Comparison of ENCODE assay signal across 18 mouse cellular contexts in genomic region chr4:150241708-150242107, GRCm38 (mm10). TPM values are rescaled to one million over a fixed set of nuclear protein-coding genes. Genes with fewer than 3 reads are reported as not detected.
DNase-seq lines count a peak whose midpoint lies in the region; ATAC-seq and TF ChIP-seq lines count a peak whose summit lies in the region.
"Had no signal": no experiment of that assay in that cellular context is flagged by ENCODE, and none has a peak within 500 bp of the region (broad histone marks: within the 10 kb centered on the region; RNA-seq: fewer than 3 reads in every experiment).

No protein-coding gene starts in this region.

- peaks cover 86% of the 10 kb centered on the region for H3K79me2 ChIP-seq in C2C12 (ENCODE audit: control insufficient read depth, insufficient read depth)

- H3ac ChIP-seq in C2C12 (ENCODE audit: control insufficient read depth, insufficient read length, low read depth), result peak overlapping the region; percentile 27

- H3K9me3 ChIP-seq in forebrain, embryonic 13.5 days (replicated peaks), result no peaks in the 10 kb centered on the region
- no peaks in the 10 kb centered on the region for H3K9me3 ChIP-seq in forebrain, embryonic 15.5 days
- H3K9me3 ChIP-seq in hindbrain, embryonic 13.5 days, result no peaks in the 10 kb centered on the region
- no peaks in the 10 kb centered on the region for H3K9me3 ChIP-seq in hindbrain, embryonic 16.5 days (ENCODE audit: control insufficient read depth, low read length)
- H3K9me3 ChIP-seq: kidney, embryonic 15.5 days; midbrain, embryonic 12.5 days had no signal

- DNase-seq in urinary bladder, postnatal 25 days (ENCODE audit: low spot score), result no peak
- DNase-seq: adrenal gland, postnatal 25 days; cerebellum, postnatal 10 days; heart, postnatal 10 days; lung, embryonic 14.5 days; right cerebral cortex, postnatal 4 days; thymus, postnatal 4 days had no signal

- H3K4me1 ChIP-seq in forebrain, embryonic 13.5 days, result peaks cover 42% of the 10 kb centered on the region
- peaks cover 37% of the 10 kb centered on the region for H3K4me1 ChIP-seq in forebrain, embryonic 15.5 days
- H3K4me1 ChIP-seq in hindbrain, embryonic 13.5 days (replicated peaks), result peaks cover 55% of the 10 kb centered on the region
- peaks cover 40% of the 10 kb centered on the region for H3K4me1 ChIP-seq in hindbrain, embryonic 16.5 days (ENCODE audit: control insufficient read depth, insufficient read depth, low read depth, low read length)
- peaks cover 7% of the 10 kb centered on the region; the same call in 1 of the 2 replicates for H3K4me1 ChIP-seq in bone marrow, adult 2 months (ENCODE audit: control insufficient read depth, insufficient read depth, low read length)

- H3K9ac ChIP-seq in forebrain, embryonic 13.5 days, result 0 out of 2 replicates have a peak overlapping the region, but pooled peaks have one; percentile 21
- H3K9ac ChIP-seq in forebrain, embryonic 15.5 days (replicated peaks), result no peak overlapping the region
- H3K9ac ChIP-seq in hindbrain, embryonic 13.5 days, result peak overlapping the region; percentile 53; the same call in 1 of the 2 replicates
- H3K9ac ChIP-seq in hindbrain, embryonic 16.5 days (ENCODE audit: low read depth, low read length), result no peak overlapping the region
- H3K9ac ChIP-seq: kidney, embryonic 15.5 days; lung, embryonic 14.5 days; midbrain, embryonic 12.5 days had no signal

- no peaks in the 10 kb centered on the region for H3K27me3 ChIP-seq in forebrain, embryonic 13.5 days
- H3K27me3 ChIP-seq in forebrain, embryonic 15.5 days, result no peaks in the 10 kb centered on the region
- H3K27me3 ChIP-seq in hindbrain, embryonic 13.5 days, result no peaks in the 10 kb centered on the region
- H3K27me3 ChIP-seq in hindbrain, embryonic 16.5 days (replicated peaks; ENCODE audit: control insufficient read depth, insufficient read depth, low read length), result no peaks in the 10 kb centered on the region
- no peaks in the 10 kb centered on the region for H3K27me3 ChIP-seq in C2C12 (ENCODE audit: control insufficient read depth, insufficient read depth, insufficient read length)
- H3K27me3 ChIP-seq: kidney, embryonic 15.5 days; midbrain, embryonic 12.5 days had no signal

- H3K4me2 ChIP-seq in forebrain, embryonic 13.5 days, result no peak overlapping the region
- H3K4me2 ChIP-seq in forebrain, embryonic 15.5 days (replicated peaks), result no peak overlapping the region
- H3K4me2 ChIP-seq in hindbrain, embryonic 13.5 days, result no peak overlapping the region
- H3K4me2 ChIP-seq in hindbrain, embryonic 16.5 days (ENCODE audit: low read length), result no peak overlapping the region
- H3K4me2 ChIP-seq: kidney, embryonic 15.5 days; lung, embryonic 14.5 days; midbrain, embryonic 12.5 days had no signal

- H3K36me3 ChIP-seq in forebrain, embryonic 13.5 days (ENCODE audit: poor library complexity, severe bottlenecking), result peaks cover 63% of the 10 kb centered on the region
- H3K36me3 ChIP-seq in forebrain, embryonic 15.5 days, result peaks cover 53% of the 10 kb centered on the region
- H3K36me3 ChIP-seq in hindbrain, embryonic 13.5 days, result peaks cover 61% of the 10 kb centered on the region
- peaks cover 28% of the 10 kb centered on the region for H3K36me3 ChIP-seq in hindbrain, embryonic 16.5 days (ENCODE audit: control insufficient read depth, insufficient read depth, low read length)
- H3K36me3 ChIP-seq in C2C12 (ENCODE audit: control insufficient read depth, insufficient read depth), result peaks cover 81% of the 10 kb centered on the region

- H3K27ac ChIP-seq in forebrain, embryonic 13.5 days, result no peak overlapping the region
- no peak overlapping the region for H3K27ac ChIP-seq in forebrain, embryonic 15.5 days (replicated peaks)
- peak overlapping the region; percentile 12; the same call in 1 of the 2 replicates for H3K27ac ChIP-seq in hindbrain, embryonic 13.5 days
- no peak overlapping the region for H3K27ac ChIP-seq in hindbrain, embryonic 16.5 days (ENCODE audit: low read depth, low read length)
- peak overlapping the region; percentile 13 for H3K27ac ChIP-seq in bone marrow, adult 2 months (ENCODE audit: control insufficient read depth, insufficient read depth, low read depth, low read length, poor library complexity)
- H3K27ac ChIP-seq: kidney, embryonic 15.5 days; midbrain, embryonic 12.5 days had no signal

- peaks cover 66% of the 10 kb centered on the region for H3K79me3 ChIP-seq in C2C12 (ENCODE audit: low read depth)

- H3K4me3 ChIP-seq in forebrain, embryonic 13.5 days, result no peak overlapping the region
- no peak overlapping the region for H3K4me3 ChIP-seq in forebrain, embryonic 15.5 days
- no peak overlapping the region for H3K4me3 ChIP-seq in hindbrain, embryonic 13.5 days
- H3K4me3 ChIP-seq in hindbrain, embryonic 16.5 days (ENCODE audit: low read length), result no peak overlapping the region
- H3K4me3 ChIP-seq in C2C12 (ENCODE audit: insufficient read depth, poor library complexity, severe bottlenecking), result no peak overlapping the region
- H3K4me3 ChIP-seq in bone marrow, adult 2 months (replicated peaks; ENCODE audit: control insufficient read depth, low read depth, low read length), result no peak overlapping the region
- H3K4me3 ChIP-seq: kidney, embryonic 15.5 days; midbrain, embryonic 12.5 days had no signal

- TF ChIP-seq POLR2A in bone marrow, adult 2 months (IDR thresholded peaks at IDR 0.05; ENCODE audit: borderline replicate concordance, control insufficient read depth, low read depth, low read length), result no peak

- 39% methylated on average over 4 of the region's 4 CpGs for WGBS in forebrain, embryonic 13.5 days
- WGBS in forebrain, embryonic 15.5 days, result 21% methylated on average over 4 of the region's 4 CpGs
- WGBS in hindbrain, embryonic 13.5 days, result 61% methylated on average over 4 of the region's 4 CpGs
- 47% methylated on average over 4 of the region's 4 CpGs for WGBS in hindbrain, embryonic 16.5 days
- WGBS in bone marrow, adult 2 months, result 63% methylated on average over 4 of the region's 4 CpGs

- no peak for TF ChIP-seq CTCF in C2C12 (IDR thresholded peaks at IDR 0.05; ENCODE audit: control insufficient read depth, insufficient read depth, insufficient read length)
- no peak for TF ChIP-seq CTCF in bone marrow, adult 2 months (IDR thresholded peaks at IDR 0.05; ENCODE audit: control insufficient read depth, insufficient read depth, low read length)

- ATAC-seq in forebrain, embryonic 13.5 days, result no peak
- no peak for ATAC-seq in forebrain, embryonic 15.5 days (replicated peaks)
- ATAC-seq in hindbrain, embryonic 13.5 days (ENCODE audit: low FRiP score), result no peak
- ATAC-seq in hindbrain, embryonic 16.5 days, result no peak
- ATAC-seq in monocyte, adult 5-6 weeks (replicated peaks; ENCODE audit: insufficient number of reproducible peaks, low FRiP score, low TSS enrichment, poor library complexity, severe bottlenecking), result no peak

TF ChIP-seq in C2C12, 6 proteins besides CTCF, POLR2A, EP300 and RAD21:
- no peak for TF ChIP-seq CEBPB (IDR thresholded peaks at IDR 0.05; ENCODE audit: low read depth)

RNA-seq across cellular contexts. Expression of gene Eno1, which starts 5.2 kb away (rescaled TPM):
- polyA plus RNA-seq in forebrain, embryonic 13.5 days (2015; fragmentation: Nextera tagmentation; extraction: Ambion mirVana), result 1,143 and 1,198 TPM in 2 replicates
- 953 and 957 TPM in 2 replicates for polyA plus RNA-seq in forebrain, embryonic 15.5 days (2015; fragmentation: Nextera tagmentation; extraction: Ambion mirVana)
- 1,025 and 1,119 TPM in 2 replicates for polyA plus RNA-seq in hindbrain, embryonic 13.5 days (2015; fragmentation: Nextera tagmentation; extraction: Ambion mirVana)
- polyA plus RNA-seq in hindbrain, embryonic 16.5 days (2015; fragmentation: Nextera tagmentation; extraction: Ambion mirVana), result 1,276 and 1,360 TPM in 2 replicates
- 1,471 TPM for polyA plus RNA-seq in C2C12 (2012; fragmentation: generic; extraction: Trizol)
- polyA plus RNA-seq in bone marrow, adult 2 months (2011; ENCODE audit: insufficient read depth, insufficient read length, low replicate concordance, missing spikeins), result 26.0 and 96.4 TPM in 2 replicates
- total RNA-seq in monocyte, adult 5-6 weeks (2017), result 240 to 351 TPM (median 288 TPM) in 3 replicates

RNA-seq across cellular contexts. Expression of gene Rere, which starts 39.7 kb away (rescaled TPM):
- polyA plus RNA-seq in forebrain, embryonic 13.5 days (2015; fragmentation: Nextera tagmentation; extraction: Ambion mirVana), result 26.1 and 32.9 TPM in 2 replicates
- polyA plus RNA-seq in forebrain, embryonic 15.5 days (2015; fragmentation: Nextera tagmentation; extraction: Ambion mirVana), result 26.6 and 32.0 TPM in 2 replicates
- 36.2 and 39.0 TPM in 2 replicates for polyA plus RNA-seq in hindbrain, embryonic 13.5 days (2015; fragmentation: Nextera tagmentation; extraction: Ambion mirVana)
- polyA plus RNA-seq in hindbrain, embryonic 16.5 days (2015; fragmentation: Nextera tagmentation; extraction: Ambion mirVana), result 25.4 and 27.2 TPM in 2 replicates
- polyA plus RNA-seq in C2C12 (2012; fragmentation: generic; extraction: Trizol), result 27.1 TPM
- 31.8 and 61.3 TPM in 2 replicates for polyA plus RNA-seq in bone marrow, adult 2 months (2011; ENCODE audit: insufficient read depth, insufficient read length, low replicate concordance, missing spikeins)
- total RNA-seq in monocyte, adult 5-6 weeks (2017), result 11.1 to 34.3 TPM (median 14.5 TPM) in 3 replicates

RNA-seq across cellular contexts. Expression of gene Car6, which starts 40.6 kb away (rescaled TPM):
- polyA plus RNA-seq in forebrain, embryonic 13.5 days (2015; fragmentation: Nextera tagmentation; extraction: Ambion mirVana), result 0.16 TPM in 1 of 2 replicates, not detected in the other
- polyA plus RNA-seq in forebrain, embryonic 15.5 days (2015; fragmentation: Nextera tagmentation; extraction: Ambion mirVana), result not detected in 2 replicates
- polyA plus RNA-seq in hindbrain, embryonic 13.5 days (2015; fragmentation: Nextera tagmentation; extraction: Ambion mirVana), result not detected in 2 replicates
- not detected in 2 replicates for polyA plus RNA-seq in hindbrain, embryonic 16.5 days (2015; fragmentation: Nextera tagmentation; extraction: Ambion mirVana)
- polyA plus RNA-seq in C2C12 (2012; fragmentation: generic; extraction: Trizol), result 0.19 TPM
- polyA plus RNA-seq in bone marrow, adult 2 months (2011; ENCODE audit: insufficient read depth, insufficient read length, low replicate concordance, missing spikeins), result not detected in 2 replicates
- total RNA-seq in monocyte, adult 5-6 weeks (2017), result not detected in 3 replicates
- total RNA-seq: heart, postnatal 10 days; left cerebral cortex, postnatal 25 days had no signal
- polyA plus RNA-seq: kidney, embryonic 15.5 days; lung, embryonic 14.5 days; midbrain, embryonic 12.5 days; stomach, embryonic 16.5 days had no signal

Comparison
In these comparisons a context has a peak if more than half of its experiments do, and no peak if none do; other contexts are left out.
1. H3K27ac ChIP-seq: peak in hindbrain, embryonic 13.5 days (single experiment) and bone marrow, adult 2 months (single experiment); none in forebrain, embryonic 13.5 days (single experiment), forebrain, embryonic 15.5 days (single experiment) and hindbrain, embryonic 16.5 days (single experiment).
2. H3K9ac ChIP-seq: peak in forebrain, embryonic 13.5 days (single experiment) and hindbrain, embryonic 13.5 days (single experiment); none in forebrain, embryonic 15.5 days (single experiment) and hindbrain, embryonic 16.5 days (single experiment).